Mouse (Mus musculus) ES-E14 (cell line): ENCODE measurements around the gene Sapcd1. TPM values are rescaled to one million over a fixed set of nuclear protein-coding genes. Genes with fewer than 3 reads are reported as not detected.

Experiments used
- DNase-seq: peaks from one replicate; pipeline ENCODE4 v3.0.0-alpha.2; 2013; ENCODE audit warnings: low read depth, low spot score
- H3K27ac ChIP-seq: 2 replicates; pipeline ENCODE4 v1.5.1; 2012; ENCODE audit warnings: low read depth, mild to moderate bottlenecking, low read length, moderate library complexity, mixed read lengths; ENCODE audit not compliant: poor library complexity, insufficient read depth, severe bottlenecking
- H3K36me3 ChIP-seq: 2 replicates; pipeline ENCODE4 v1.6.1; 2012; ENCODE audit warnings: mild to moderate bottlenecking, low read length, moderate library complexity, mixed read lengths; ENCODE audit not compliant: control insufficient read depth, poor library complexity, insufficient read depth, severe bottlenecking
- H3K4me1 ChIP-seq, 2 experiments: fragments of 150-350 bp in 1 of 2; sonication (generic) in 1 of 2; 2 replicates each; pipeline ENCODE4 v1.6.1; 2012; ENCODE audit warnings: low read length in 2 of 2, mild to moderate bottlenecking in 1 of 2, mixed read lengths in 1 of 2; ENCODE audit not compliant: control insufficient read depth in 2 of 2, insufficient read depth in 2 of 2, poor library complexity in 1 of 2
- H3K4me3 ChIP-seq, 2 experiments: fragments of 150-350 bp in 1 of 2; sonication (generic) in 1 of 2; 2 replicates each; pipeline ENCODE4 v1.5.1; 2012; ENCODE audit warnings: low read length in 2 of 2, low read depth in 1 of 2, mild to moderate bottlenecking in 1 of 2, mixed read lengths in 1 of 2; ENCODE audit not compliant: insufficient read depth in 1 of 2, poor library complexity in 1 of 2, severe bottlenecking in 1 of 2
- H3K9ac ChIP-seq: 2 replicates; pipeline ENCODE4 v1.6.1; 2012; ENCODE audit warnings: low read depth, mild to moderate bottlenecking, low read length, mixed read lengths; ENCODE audit not compliant: poor library complexity, insufficient read depth, severe bottlenecking
- H3K9me3 ChIP-seq: fragments of 150-350 bp; sonication (generic); 2 replicates; pipeline ENCODE4 v1.6.1; 2012; ENCODE audit warnings: low read depth, mild to moderate bottlenecking, low read length; ENCODE audit not compliant: control insufficient read depth, insufficient read depth
- CHD2 ChIP-seq: IDR thresholded peaks from 2 replicates; pipeline ENCODE4 v1.6.1; 2014; ENCODE audit warnings: mild to moderate bottlenecking, low read depth, low read length, inconsistent platforms
- HCFC1 ChIP-seq: IDR thresholded peaks from 2 replicates; pipeline ENCODE4 v1.6.1; 2012; ENCODE audit warnings: low read length, inconsistent platforms, borderline replicate concordance; ENCODE audit not compliant: insufficient read depth
- MAFK ChIP-seq: IDR thresholded peaks from 2 replicates; pipeline ENCODE4 v1.6.1; 2014; ENCODE audit warnings: mild to moderate bottlenecking, low read depth, low read length, inconsistent platforms; ENCODE audit not compliant: insufficient read depth
- ZC3H11A ChIP-seq: IDR thresholded peaks from 2 replicates; pipeline ENCODE4 v1.6.1; 2012; ENCODE audit warnings: low read depth, mild to moderate bottlenecking, inconsistent platforms, low read length, borderline replicate concordance
- ZNF384 ChIP-seq: IDR thresholded peaks from 2 replicates; pipeline ENCODE4 v1.6.1; 2012; ENCODE audit warnings: low read depth, low read length, inconsistent platforms
- in situ Hi-C, 2 experiments: fragments of 600-800 bp; cut with MboI; formaldehyde crosslinking; loops; one replicate each; pipeline ENCODE4 v1.15.1; 2025; ENCODE audit warnings: low sequenced_read_pairs in 2 of 2, inconsistent platforms in 1 of 2; ENCODE audit not compliant: unreplicated experiment in 2 of 2
- total RNA-seq: library from RNA; depleted of rRNA; stranded (reverse); fragments of 300-350 nt; gene quantifications from 2 replicates; pipeline ENCODE4 v1.2.3, GENCODE M21; 2012

Gene Sapcd1
- total RNA-seq, 1 experiment: 3.1 TPM

DNA sequence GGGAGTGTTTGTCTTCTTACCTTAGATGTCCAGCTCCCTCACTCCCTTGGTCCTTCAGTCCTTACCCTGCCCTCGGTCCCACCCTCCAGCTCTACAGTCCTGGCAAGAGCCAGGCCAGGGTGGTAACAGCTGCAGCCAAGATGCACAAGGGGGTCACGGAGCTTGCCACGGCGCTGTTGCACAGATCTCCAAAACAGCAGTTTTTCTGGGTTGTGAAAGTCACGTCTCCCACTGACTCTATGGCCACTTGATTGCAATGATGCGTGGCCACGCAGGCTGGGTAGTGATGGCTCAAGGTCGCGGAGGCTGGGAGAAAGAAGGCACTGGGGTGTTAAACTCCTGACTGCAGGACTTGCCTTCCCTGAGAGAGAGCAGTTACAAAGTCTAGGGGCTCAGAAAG is 43.6 kb upstream of the Sapcd1 start:
- TF ChIP-seq MAFK (no peak), ZNF384 (no peak), ZC3H11A (no peak), CHD2 (no peak), HCFC1 (no peak)
- H3K36me3 ChIP-seq: no peaks in the 10 kb centered on the region
- in situ Hi-C loops: no loop called here
- no peak overlapping the region for H3K9ac ChIP-seq
- peaks cover 11 to 13% of the 10 kb centered on the region in 2 experiments; a peak in 2 of 4 replicates for H3K4me1 ChIP-seq
- no peak overlapping the region for H3K4me3 ChIP-seq
- no peaks in the 10 kb centered on the region for H3K9me3 ChIP-seq
- DNase-seq: no peak
- H3K27ac ChIP-seq: no peak overlapping the region

DNA sequence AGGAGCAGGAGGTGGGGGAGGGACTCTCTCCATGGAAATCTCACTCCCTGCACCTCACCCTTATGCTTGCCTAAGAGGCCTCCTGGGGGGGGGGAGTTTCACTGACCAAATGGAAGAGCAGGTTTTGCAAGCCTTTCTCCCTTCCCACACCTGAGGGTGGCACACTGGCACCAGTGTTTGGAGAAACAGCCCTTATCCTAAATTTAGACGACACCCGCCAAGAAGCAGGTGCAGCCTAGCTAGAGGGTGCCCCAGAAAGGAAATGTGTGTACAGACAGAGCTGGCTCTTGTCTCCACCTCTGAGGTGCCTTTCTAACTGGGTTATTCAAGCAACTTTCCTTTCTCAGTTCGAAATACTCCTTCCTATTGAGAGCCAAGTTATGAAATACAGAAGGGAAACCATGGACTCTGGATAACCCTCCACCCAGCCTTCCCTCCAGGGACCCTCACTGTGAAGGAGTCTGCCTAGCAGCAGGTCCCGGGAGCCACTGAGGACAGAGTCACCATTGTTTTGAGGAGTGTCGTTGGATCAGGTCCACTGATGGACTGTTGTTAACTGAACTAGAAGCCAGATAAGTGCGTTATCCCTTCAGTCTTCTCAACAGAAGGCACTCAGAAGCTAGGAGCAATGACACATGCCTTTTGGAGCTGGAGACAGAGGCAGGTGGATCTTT is 42.9 kb upstream of the Sapcd1 start:
- Histone ChIP-seq H3K4me3 (no peak overlapping the region), H3K9me3 (no peaks in the 10 kb centered on the region), H3K27ac (no peak overlapping the region), H3K9ac (no peak overlapping the region), H3K36me3 (no peaks in the 10 kb centered on the region), H3K4me1 (peaks cover 9 to 16% of the 10 kb centered on the region in 2 experiments; a peak in 3 of 4 replicates)
- no peak for TF ChIP-seq ZNF384
- no peak for TF ChIP-seq HCFC1
- TF ChIP-seq MAFK: no peak
- TF ChIP-seq ZC3H11A: no peak
- no peak for TF ChIP-seq CHD2
- no peak for DNase-seq
- in situ Hi-C loops: no loop called here

DNA sequence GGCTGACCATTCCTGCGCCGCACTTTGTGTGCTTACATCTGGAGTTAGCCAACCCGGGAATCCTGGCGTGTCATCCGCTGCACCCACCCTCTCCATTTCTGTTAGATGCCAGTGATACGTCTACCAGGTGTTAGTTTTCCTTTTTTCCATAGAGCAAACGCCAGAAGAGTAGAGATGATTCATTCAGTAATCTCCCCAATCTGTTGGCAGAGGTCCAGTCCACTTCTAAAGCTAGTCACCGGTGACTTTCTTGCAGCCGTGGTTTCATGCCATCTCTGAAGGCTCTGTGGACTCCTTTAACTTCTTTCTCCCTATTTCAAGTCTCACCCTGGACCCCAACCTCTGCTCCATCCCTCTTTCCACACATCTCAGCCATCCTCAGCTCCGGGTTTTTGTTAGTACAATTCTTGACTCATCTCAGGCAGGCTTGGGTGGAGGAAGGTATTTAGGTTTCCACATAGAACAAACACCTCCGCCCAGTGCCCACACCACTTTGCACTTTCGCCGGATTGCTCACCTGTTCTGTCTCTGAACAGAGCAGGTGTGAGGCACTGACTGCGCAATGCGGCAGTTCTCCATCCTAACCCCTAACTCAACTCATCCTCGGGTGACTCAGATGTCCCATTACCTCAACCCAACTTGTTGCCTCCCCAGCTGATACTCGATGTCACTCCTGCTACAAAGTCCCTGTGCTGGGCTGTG is 40.5 kb upstream of the Sapcd1 start:
- Histone ChIP-seq H3K9ac (no peak overlapping the region), H3K9me3 (no peaks in the 10 kb centered on the region), H3K36me3 (no peaks in the 10 kb centered on the region), H3K4me3 (no peak overlapping the region), H3K4me1 (peaks cover 8 to 23% of the 10 kb centered on the region in 2 experiments; a peak in 3 of 4 replicates), H3K27ac (no peak overlapping the region)
- in situ Hi-C loops: no loop called here
- no peak for TF ChIP-seq CHD2
- no peak for TF ChIP-seq HCFC1
- no peak for TF ChIP-seq ZNF384
- no peak for TF ChIP-seq ZC3H11A
- TF ChIP-seq MAFK: no peak
- no peak for DNase-seq

DNA sequence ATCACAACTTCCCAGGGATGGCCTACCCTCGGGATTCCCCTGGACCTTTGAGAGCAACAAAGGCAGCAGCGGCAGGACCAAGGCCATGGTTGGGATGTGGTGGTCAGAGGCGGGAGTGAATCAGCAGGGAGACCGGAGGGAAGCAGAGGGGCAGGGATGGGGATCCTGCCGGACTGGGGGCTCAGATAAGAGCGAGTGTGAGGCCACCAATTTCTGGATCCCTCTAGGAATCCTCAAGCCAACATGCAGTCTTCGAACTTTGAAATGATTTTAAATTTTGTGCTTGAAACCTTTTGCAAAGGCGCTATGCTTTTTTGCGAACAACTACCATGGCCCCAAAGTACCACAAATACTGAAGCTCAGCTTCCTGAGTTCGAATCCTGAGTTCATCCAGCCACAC is 38.3 kb upstream of the Sapcd1 start, which contains the start of gene Mpig6b:
Gene Mpig6b, minus strand, starts transcription at position 101 of the 400 bp plus-strand sequence.
- peaks cover 6 to 30% of the 10 kb centered on the region in 2 experiments for H3K4me1 ChIP-seq
- peak within 1 kb of the TSS; percentile 67 for H3K9ac ChIP-seq
- no peaks in the 10 kb centered on the region for H3K9me3 ChIP-seq
- H3K36me3 ChIP-seq: peaks cover 4% of the 10 kb centered on the region; the same call in 1 of the 2 replicates
- peak within 1 kb of the TSS; percentile 85 for H3K27ac ChIP-seq
- no peak for DNase-seq
- TF ChIP-seq ZNF384: no peak
- no peak for TF ChIP-seq ZC3H11A
- TF ChIP-seq CHD2: no peak
- TF ChIP-seq MAFK: no peak
- no peak for TF ChIP-seq HCFC1
- in situ Hi-C loops: no loop called here
- peak within 1 kb of the TSS; percentile 63 to 64 for H3K4me3 ChIP-seq
